Mouse (Mus musculus) neural tube, embryonic 14.5 days (tissue): ENCODE data around the gene Tmem98. TPM values are rescaled to one million over a fixed set of nuclear protein-coding genes. Genes with fewer than 3 reads are reported as not detected.

Experiments used
- ATAC-seq: fragments of 200-750 bp; cut with Nextera tagmentation; 2 replicates; pipeline ENCODE4 v1.8.0; 2017; ENCODE audit warnings: low read depth, mild to moderate bottlenecking, moderate TSS enrichment, moderate library complexity
- H3K27ac ChIP-seq: fragments of 300-500 bp; sonication (generic); 2 replicates; pipeline ENCODE4 v1.5.1; 2014; ENCODE audit warnings: low read depth, mild to moderate bottlenecking, control low read depth, low read length, moderate library complexity, mixed read lengths
- H3K27me3 ChIP-seq: fragments of 300-500 bp; sonication (generic); 2 replicates; pipeline ENCODE4 v1.6.1; 2014; ENCODE audit warnings: low read length; ENCODE audit not compliant: control insufficient read depth, insufficient read depth
- H3K36me3 ChIP-seq: fragments of 300-500 bp; sonication (generic); 2 replicates; pipeline ENCODE4 v1.6.1; 2014; ENCODE audit warnings: low read length, mixed read lengths; ENCODE audit not compliant: control insufficient read depth, insufficient read depth
- H3K4me1 ChIP-seq: fragments of 300-500 bp; sonication (generic); 2 replicates; pipeline ENCODE4 v1.6.1; 2014; ENCODE audit warnings: low read length; ENCODE audit not compliant: control insufficient read depth, insufficient read depth
- H3K4me2 ChIP-seq: fragments of 300-500 bp; sonication (generic); 2 replicates; pipeline ENCODE4 v1.6.1; 2014; ENCODE audit warnings: mild to moderate bottlenecking, low read depth, low read length, control low read depth
- H3K4me3 ChIP-seq: fragments of 300-500 bp; sonication (generic); 2 replicates; pipeline ENCODE4 v1.5.1; 2014; ENCODE audit warnings: low read depth, low read length, control low read depth, mixed read lengths
- H3K9ac ChIP-seq: fragments of 300-500 bp; sonication (generic); replicated peaks from 2 replicates; pipeline ENCODE4 v1.6.1; 2014; ENCODE audit warnings: low read depth, mild to moderate bottlenecking, control low read depth, low read length, mixed read lengths
- H3K9me3 ChIP-seq: fragments of 300-500 bp; sonication (generic); 2 replicates; pipeline ENCODE4 v1.6.1; 2016; ENCODE audit warnings: low read length; ENCODE audit not compliant: control insufficient read depth
- WGBS: fragments of 180-500 bp; shearing (Covaris S2); extraction: QIAGEN DNeasy Blood & Tissue Kit; methylation state at CpG from one replicate; pipeline ENCODE4 v1.1.7; 2014; 5-methylcytosine and 5-hydroxymethylcytosine counted together
- polyA plus RNA-seq: library from polyadenylated mRNA; unstranded; fragments of >200 nt; fragmentation: Nextera tagmentation; extraction: Ambion mirVana; gene quantifications from 2 replicates; pipeline ENCODE4 v1.2.1, GENCODE M21; 2014

Gene Tmem98
- 12.1 and 17.5 TPM in 2 replicates for polyA plus RNA-seq

- whole genome bisulfite sequencing: 2% methylated on average over 47 of the region's 54 CpGs
- Histone ChIP-seq H3K9ac (peak within 1 kb of the TSS; percentile 62), H3K4me3 (peak within 1 kb of the TSS; percentile 49), H3K9me3 (no peaks in the 10 kb centered on the region), H3K4me2 (peak within 1 kb of the TSS; percentile 91), H3K27ac (no peak within 1 kb of the TSS), H3K27me3 (no peaks in the 10 kb centered on the region), H3K36me3 (no peaks in the 10 kb centered on the region), H3K4me1 (peaks cover 12% of the 10 kb centered on the region; the same call in 1 of the 2 replicates)
- peak; percentile 70 for ATAC-seq
Measured at GRCm38 (mm10) chr11:80809993-80810821, at the start of gene Tmem98. Gene Tmem98, plus strand, starts transcription at chr11:80810175.

GRCm38 (mm10) chr11:80761285-80761974, 48.5 kb upstream of the Tmem98 start:
- ATAC-seq: no peak
- no peaks in the 10 kb centered on the region for H3K27me3 ChIP-seq
- no peak overlapping the region for H3K4me3 ChIP-seq
- no peak overlapping the region for H3K27ac ChIP-seq
- H3K9me3 ChIP-seq: no peaks in the 10 kb centered on the region
- H3K4me2 ChIP-seq: no peak overlapping the region
- no peaks in the 10 kb centered on the region for H3K4me1 ChIP-seq
- H3K36me3 ChIP-seq: no peaks in the 10 kb centered on the region
- no peak overlapping the region for H3K9ac ChIP-seq
- WGBS: 86% methylated on average over 3 of the region's 3 CpGs

GRCm38 (mm10) chr11:80762066-80762465, 47.9 kb upstream of the Tmem98 start:
- no peak overlapping the region for H3K4me3 ChIP-seq
- H3K4me2 ChIP-seq: no peak overlapping the region
- H3K27me3 ChIP-seq: no peaks in the 10 kb centered on the region
- H3K27ac ChIP-seq: no peak overlapping the region
- H3K36me3 ChIP-seq: no peaks in the 10 kb centered on the region
- ATAC-seq: no peak
- no peaks in the 10 kb centered on the region for H3K9me3 ChIP-seq
- no peaks in the 10 kb centered on the region for H3K4me1 ChIP-seq
- WGBS: 76% methylated on average over 4 of the region's 4 CpGs
- H3K9ac ChIP-seq: no peak overlapping the region

GRCm38 (mm10) chr11:80766068-80766467, 43.9 kb upstream of the Tmem98 start:
- H3K4me1 ChIP-seq: no peaks in the 10 kb centered on the region
- ATAC-seq: no peak
- H3K4me2 ChIP-seq: no peak overlapping the region
- H3K27me3 ChIP-seq: no peaks in the 10 kb centered on the region
- H3K9ac ChIP-seq: no peak overlapping the region
- H3K36me3 ChIP-seq: no peaks in the 10 kb centered on the region
- WGBS: 91% methylated on average over 4 of the region's 4 CpGs
- H3K4me3 ChIP-seq: no peak overlapping the region
- no peaks in the 10 kb centered on the region for H3K9me3 ChIP-seq
- H3K27ac ChIP-seq: no peak overlapping the region

- H3K4me3 ChIP-seq: no peak overlapping the region
- no peak overlapping the region for H3K9ac ChIP-seq
- WGBS: 92% methylated on average over 6 of the region's 6 CpGs
- H3K27ac ChIP-seq: no peak overlapping the region
- H3K4me1 ChIP-seq: no peaks in the 10 kb centered on the region
- no peaks in the 10 kb centered on the region for H3K27me3 ChIP-seq
- H3K4me2 ChIP-seq: no peak overlapping the region
- no peaks in the 10 kb centered on the region for H3K9me3 ChIP-seq
- ATAC-seq: no peak
- H3K36me3 ChIP-seq: no peaks in the 10 kb centered on the region
Measured at GRCm38 (mm10) chr11:80766472-80767319, 43.3 kb upstream of the Tmem98 start.

- 72% methylated on average over 3 of the region's 3 CpGs for WGBS
- H3K4me3 ChIP-seq: no peak overlapping the region
- no peak overlapping the region for H3K4me2 ChIP-seq
- H3K27me3 ChIP-seq: no peaks in the 10 kb centered on the region
- H3K4me1 ChIP-seq: no peaks in the 10 kb centered on the region
- no peak overlapping the region for H3K9ac ChIP-seq
- H3K36me3 ChIP-seq: no peaks in the 10 kb centered on the region
- no peaks in the 10 kb centered on the region for H3K9me3 ChIP-seq
- H3K27ac ChIP-seq: no peak overlapping the region
- no peak for ATAC-seq
Measured at GRCm38 (mm10) chr11:80767320-80767617, 42.7 kb upstream of the Tmem98 start.

GRCm38 (mm10) chr11:80771186-80771585, 38.8 kb upstream of the Tmem98 start:
- no peak overlapping the region for H3K4me2 ChIP-seq
- H3K4me1 ChIP-seq: no peaks in the 10 kb centered on the region
- no peak overlapping the region for H3K9ac ChIP-seq
- no peak overlapping the region for H3K4me3 ChIP-seq
- H3K9me3 ChIP-seq: no peaks in the 10 kb centered on the region
- H3K27ac ChIP-seq: no peak overlapping the region
- 34% methylated on average over 3 of the region's 3 CpGs for WGBS
- H3K27me3 ChIP-seq: no peaks in the 10 kb centered on the region
- no peak for ATAC-seq
- H3K36me3 ChIP-seq: no peaks in the 10 kb centered on the region

- no peaks in the 10 kb centered on the region for H3K9me3 ChIP-seq
- ATAC-seq: no peak
- no peak overlapping the region for H3K27ac ChIP-seq
- H3K36me3 ChIP-seq: no peaks in the 10 kb centered on the region
- H3K27me3 ChIP-seq: no peaks in the 10 kb centered on the region
- H3K9ac ChIP-seq: no peak overlapping the region
- no peak overlapping the region for H3K4me3 ChIP-seq
- no peaks in the 10 kb centered on the region for H3K4me1 ChIP-seq
- WGBS: 63% methylated on average over 5 of the region's 5 CpGs
- no peak overlapping the region for H3K4me2 ChIP-seq
Measured at GRCm38 (mm10) chr11:80771596-80772250, 38.3 kb upstream of the Tmem98 start.
